Mouse (Mus musculus): ENCODE results near the gene Ccdc61. TPM values are rescaled to one million over a fixed set of nuclear protein-coding genes. Genes with fewer than 3 reads are reported as not detected.

Gene Ccdc61
- polyA plus RNA-seq, 1 experiment from 2014 or later, result 23.0 TPM

DNA sequence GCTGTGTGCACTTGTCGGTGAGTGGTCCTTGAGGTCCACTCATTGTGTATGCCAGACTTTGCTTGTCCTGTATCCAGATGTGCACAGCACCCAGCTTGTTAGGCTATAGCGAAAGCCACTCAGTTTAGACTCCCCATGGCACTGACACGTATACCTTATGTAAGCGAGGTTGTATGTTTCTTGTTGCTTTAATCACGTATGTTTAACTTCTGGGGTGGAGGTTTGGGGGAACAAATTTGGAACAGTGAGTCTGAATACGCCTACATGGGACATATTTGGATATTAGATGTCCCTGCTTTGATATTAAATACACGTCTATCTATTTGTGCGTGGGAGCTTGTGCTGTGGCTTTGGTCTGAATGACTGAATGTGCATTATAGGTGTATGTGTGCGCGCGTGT lies 13.1 kb upstream of the Ccdc61 start:
- no peak overlapping the region for H3K4me3 ChIP-seq (ENCODE audit: low read depth, low read length)
- peaks cover 52% of the 10 kb centered on the region for H3K4me1 ChIP-seq (ENCODE audit: control insufficient read depth, insufficient read depth, low read length)
- peak overlapping the region; percentile 3 for H3K4me2 ChIP-seq

DNA sequence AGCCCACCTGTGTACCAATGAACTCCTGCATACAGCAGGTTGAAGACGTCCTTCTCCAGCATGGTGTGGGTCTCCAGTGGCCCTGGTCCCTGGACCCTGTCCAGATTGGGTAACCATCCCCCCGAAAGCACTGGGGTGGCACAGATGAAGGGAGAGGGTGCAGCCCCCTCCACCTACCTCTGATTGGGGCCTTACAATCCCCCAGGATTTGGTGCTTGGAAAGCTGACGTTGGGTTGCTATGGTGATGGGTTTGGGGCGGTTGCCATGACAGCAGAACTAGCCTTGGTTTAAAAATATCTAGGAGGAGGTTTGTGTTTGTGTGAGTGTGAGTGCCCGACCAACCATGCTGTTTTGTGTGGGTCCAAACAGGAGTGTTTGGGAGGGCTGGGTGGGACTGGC lies 12.6 kb upstream of the Ccdc61 start:
- DNase-seq (ENCODE audit: low spot score, missing footprints) (peak; percentile 91), ATAC-seq (ENCODE audit: low FRiP score) (no peak)
- peaks cover 52% of the 10 kb centered on the region for H3K4me1 ChIP-seq (ENCODE audit: control insufficient read depth, insufficient read depth, low read length)
- no peak overlapping the region for H3K4me3 ChIP-seq (ENCODE audit: low read depth, low read length)
- no peaks in the 10 kb centered on the region; the same call in 1 of the 2 replicates for H3K27me3 ChIP-seq (ENCODE audit: control insufficient read depth, insufficient read depth, low read length)
- no peaks in the 10 kb centered on the region for H3K36me3 ChIP-seq (ENCODE audit: control insufficient read depth, insufficient read depth, low read length)
- H3K9me3 ChIP-seq (ENCODE audit: control insufficient read depth, low read length), result no peaks in the 10 kb centered on the region
- 14% methylated on average over 5 of the region's 5 CpGs for WGBS
- peak overlapping the region; percentile 75 for H3K27ac ChIP-seq (ENCODE audit: low read depth, low read length)
- H3K4me2 ChIP-seq, result peak overlapping the region; percentile 3; the same call in 1 of the 2 replicates
- H3K9ac ChIP-seq (ENCODE audit: low read length), result no peak overlapping the region

More for the DNA sequence above, 13.1 kb upstream of the Ccdc61 start:
- no peaks in the 10 kb centered on the region; the same call in 1 of the 2 replicates for H3K27me3 ChIP-seq (ENCODE audit: control insufficient read depth, insufficient read depth, low read length)
- no peaks in the 10 kb centered on the region for H3K9me3 ChIP-seq (ENCODE audit: control insufficient read depth, low read length)
- DNase-seq (ENCODE audit: low spot score, missing footprints) (no peak), ATAC-seq (ENCODE audit: low FRiP score) (no peak)
- H3K27ac ChIP-seq (ENCODE audit: low read depth, low read length), result peak overlapping the region; percentile 75
- H3K9ac ChIP-seq (ENCODE audit: low read length), result no peak overlapping the region
- WGBS, result 69% methylated on average over 11 of the region's 11 CpGs
- no peaks in the 10 kb centered on the region for H3K36me3 ChIP-seq (ENCODE audit: control insufficient read depth, insufficient read depth, low read length)

GRCm38 (mm10) chr7:18921069-18921468 lies 10.9 kb upstream of the Ccdc61 start:
- Histone ChIP-seq H3K4me3 (ENCODE audit: low read depth, low read length) (no peak overlapping the region), H3K27me3 (ENCODE audit: control insufficient read depth, insufficient read depth, low read length) (no peaks in the 10 kb centered on the region), H3K27ac (ENCODE audit: low read depth, low read length) (peak overlapping the region; percentile 61; the same call in 1 of the 2 replicates), H3K4me1 (ENCODE audit: control insufficient read depth, insufficient read depth, low read length) (peaks cover 38% of the 10 kb centered on the region), H3K36me3 (ENCODE audit: control insufficient read depth, insufficient read depth, low read length) (no peaks in the 10 kb centered on the region), H3K4me2 (peak overlapping the region; percentile 19; the same call in 1 of the 2 replicates), H3K9me3 (ENCODE audit: control insufficient read depth, low read length) (no peaks in the 10 kb centered on the region), H3K9ac (ENCODE audit: low read length) (peak overlapping the region; percentile 39)
- 1% methylated on average over 12 of the region's 12 CpGs for WGBS
- ATAC-seq (ENCODE audit: low FRiP score), result no peak
- peak; percentile 84 for DNase-seq (ENCODE audit: low spot score, missing footprints)

- no peaks in the 10 kb centered on the region for H3K9me3 ChIP-seq (ENCODE audit: control insufficient read depth, low read length)
- no peak overlapping the region for H3K4me3 ChIP-seq (ENCODE audit: low read depth, low read length)
- no peaks in the 10 kb centered on the region for H3K36me3 ChIP-seq (ENCODE audit: control insufficient read depth, insufficient read depth, low read length)
- no peaks in the 10 kb centered on the region for H3K27me3 ChIP-seq (ENCODE audit: control insufficient read depth, insufficient read depth, low read length)
- DNase-seq (ENCODE audit: low spot score, missing footprints) (no peak), ATAC-seq (ENCODE audit: low FRiP score) (no peak)
- no peak overlapping the region for H3K4me2 ChIP-seq
- H3K27ac ChIP-seq (ENCODE audit: low read depth, low read length), result no peak overlapping the region
- no peak overlapping the region for H3K9ac ChIP-seq (ENCODE audit: low read length)
- H3K4me1 ChIP-seq (ENCODE audit: control insufficient read depth, insufficient read depth, low read length), result peaks cover 16% of the 10 kb centered on the region
- WGBS, result 72% methylated on average over 3 of the region's 3 CpGs
Observed at GRCm38 (mm10) chr7:18917931-18918330, 7.7 kb upstream of the Ccdc61 start.

GRCm38 (mm10) chr7:18916254-18916653 lies 6.0 kb upstream of the Ccdc61 start:
- Histone ChIP-seq H3K9me3 (ENCODE audit: control insufficient read depth, low read length) (no peaks in the 10 kb centered on the region), H3K9ac (ENCODE audit: low read length) (no peak overlapping the region), H3K4me3 (ENCODE audit: low read depth, low read length) (no peak overlapping the region), H3K27ac (ENCODE audit: low read depth, low read length) (no peak overlapping the region), H3K4me2 (no peak overlapping the region), H3K4me1 (ENCODE audit: control insufficient read depth, insufficient read depth, low read length) (peaks cover 4% of the 10 kb centered on the region), H3K36me3 (ENCODE audit: control insufficient read depth, insufficient read depth, low read length) (no peaks in the 10 kb centered on the region), H3K27me3 (ENCODE audit: control insufficient read depth, insufficient read depth, low read length) (no peaks in the 10 kb centered on the region)
- DNase-seq (ENCODE audit: low spot score, missing footprints) (no peak), ATAC-seq (ENCODE audit: low FRiP score) (no peak)
- 65% methylated on average over 4 of the region's 4 CpGs for WGBS

- no peaks in the 10 kb centered on the region for H3K36me3 ChIP-seq (ENCODE audit: control insufficient read depth, insufficient read depth, low read length)
- no peak for DNase-seq (ENCODE audit: low spot score, missing footprints)
- H3K4me2 ChIP-seq, result peak overlapping the region; percentile 67
- no peak; the same call in 1 of the 2 replicates for ATAC-seq (ENCODE audit: low FRiP score)
- H3K27ac ChIP-seq (ENCODE audit: low read depth, low read length), result no peak overlapping the region
- 8% methylated on average over 17 of the region's 17 CpGs for WGBS
- peak overlapping the region; percentile 77 for H3K4me3 ChIP-seq (ENCODE audit: low read depth, low read length)
- H3K4me1 ChIP-seq (ENCODE audit: control insufficient read depth, insufficient read depth, low read length), result peaks cover 16% of the 10 kb centered on the region
- no peaks in the 10 kb centered on the region for H3K9me3 ChIP-seq (ENCODE audit: control insufficient read depth, low read length)
- peak overlapping the region; percentile 69 for H3K9ac ChIP-seq (ENCODE audit: low read length)
- no peaks in the 10 kb centered on the region for H3K27me3 ChIP-seq (ENCODE audit: control insufficient read depth, insufficient read depth, low read length)
Observed at GRCm38 (mm10) chr7:18909797-18910196, 418 bp downstream of the Ccdc61 start.

DNA sequence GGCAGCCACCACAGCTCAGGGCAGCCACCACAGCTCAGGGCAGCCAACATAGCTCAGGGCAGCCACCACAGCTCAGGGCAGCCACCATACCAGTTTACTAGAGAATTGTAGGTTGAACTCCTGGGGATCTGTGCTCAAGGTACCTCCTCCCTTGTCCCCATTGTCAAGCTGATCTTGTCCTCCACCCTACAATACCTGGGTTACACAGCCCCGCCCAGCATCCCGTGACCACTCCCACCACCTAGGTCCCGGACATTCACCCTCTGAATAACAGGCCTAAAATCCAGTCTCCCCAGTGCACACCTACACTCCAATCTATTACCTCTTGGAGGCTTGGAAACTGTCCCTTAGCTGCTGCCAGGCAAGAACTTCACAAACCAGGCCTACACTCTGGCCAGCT lies 5.2 kb downstream of the Ccdc61 start:
- Histone ChIP-seq H3K27ac (ENCODE audit: low read depth, low read length) (no peak overlapping the region), H3K9me3 (ENCODE audit: control insufficient read depth, low read length) (no peaks in the 10 kb centered on the region), H3K4me3 (ENCODE audit: low read depth, low read length) (no peak overlapping the region), H3K9ac (ENCODE audit: low read length) (no peak overlapping the region), H3K4me1 (ENCODE audit: control insufficient read depth, insufficient read depth, low read length) (peaks cover 11% of the 10 kb centered on the region), H3K4me2 (no peak overlapping the region), H3K27me3 (ENCODE audit: control insufficient read depth, insufficient read depth, low read length) (no peaks in the 10 kb centered on the region), H3K36me3 (ENCODE audit: control insufficient read depth, insufficient read depth, low read length) (no peaks in the 10 kb centered on the region)
- WGBS, result 88% methylated on average over 3 of the region's 3 CpGs
- DNase-seq (ENCODE audit: low spot score, missing footprints) (no peak), ATAC-seq (ENCODE audit: low FRiP score) (no peak)

GRCm38 (mm10) chr7:18902486-18902885 lies 7.7 kb downstream of the Ccdc61 start:
- Histone ChIP-seq H3K9me3 (ENCODE audit: control insufficient read depth, low read length) (no peaks in the 10 kb centered on the region), H3K4me3 (ENCODE audit: low read depth, low read length) (no peak overlapping the region), H3K4me1 (ENCODE audit: control insufficient read depth, insufficient read depth, low read length) (no peaks in the 10 kb centered on the region), H3K27me3 (ENCODE audit: control insufficient read depth, insufficient read depth, low read length) (no peaks in the 10 kb centered on the region), H3K27ac (ENCODE audit: low read depth, low read length) (no peak overlapping the region), H3K9ac (ENCODE audit: low read length) (no peak overlapping the region), H3K36me3 (ENCODE audit: control insufficient read depth, insufficient read depth, low read length) (no peaks in the 10 kb centered on the region; the same call in 1 of the 2 replicates), H3K4me2 (no peak overlapping the region)
- DNase-seq (ENCODE audit: low spot score, missing footprints) (no peak), ATAC-seq (ENCODE audit: low FRiP score) (no peak)
- 71% methylated on average over 3 of the region's 3 CpGs for WGBS

DNA sequence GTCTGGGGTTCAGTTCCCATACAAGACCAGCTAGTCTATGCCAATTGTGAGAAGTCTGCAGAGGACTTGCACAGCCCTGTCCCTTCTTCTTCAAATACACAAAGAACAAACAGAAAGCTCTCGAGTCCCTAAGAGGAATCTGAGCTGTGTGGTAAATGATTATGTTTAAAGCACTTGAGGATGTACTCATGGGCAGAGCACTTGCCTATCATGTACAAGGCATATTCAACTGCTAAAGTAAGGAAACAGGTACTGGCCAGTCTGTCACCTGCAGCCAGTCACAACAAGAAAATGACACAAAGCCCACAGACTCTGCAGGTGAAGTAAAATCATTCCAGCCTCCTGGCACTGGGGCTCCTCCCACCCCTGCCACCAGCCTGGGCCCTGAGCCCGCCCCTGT lies 9.7 kb downstream of the Ccdc61 start:
- H3K4me2 ChIP-seq, result no peak overlapping the region
- no peak overlapping the region for H3K4me3 ChIP-seq (ENCODE audit: low read depth, low read length)
- peaks cover 3% of the 10 kb centered on the region; the same call in 1 of the 2 replicates for H3K4me1 ChIP-seq (ENCODE audit: control insufficient read depth, insufficient read depth, low read length)
- no peaks in the 10 kb centered on the region for H3K27me3 ChIP-seq (ENCODE audit: control insufficient read depth, insufficient read depth, low read length)
- 89% methylated on average over 2 of the region's 2 CpGs for WGBS
- no peak overlapping the region for H3K9ac ChIP-seq (ENCODE audit: low read length)
- DNase-seq (ENCODE audit: low spot score, missing footprints), result no peak
- H3K36me3 ChIP-seq (ENCODE audit: control insufficient read depth, insufficient read depth, low read length), result no peaks in the 10 kb centered on the region; the same call in 1 of the 2 replicates
- ATAC-seq (ENCODE audit: low FRiP score), result no peak
- no peak overlapping the region for H3K27ac ChIP-seq (ENCODE audit: low read depth, low read length)
- H3K9me3 ChIP-seq (ENCODE audit: control insufficient read depth, low read length), result no peaks in the 10 kb centered on the region

Measured in midbrain, embryonic 11.5 days (tissue).